Comparison of ENCODE assay signal across 8 mouse cellular contexts in the genomic region with DNA sequence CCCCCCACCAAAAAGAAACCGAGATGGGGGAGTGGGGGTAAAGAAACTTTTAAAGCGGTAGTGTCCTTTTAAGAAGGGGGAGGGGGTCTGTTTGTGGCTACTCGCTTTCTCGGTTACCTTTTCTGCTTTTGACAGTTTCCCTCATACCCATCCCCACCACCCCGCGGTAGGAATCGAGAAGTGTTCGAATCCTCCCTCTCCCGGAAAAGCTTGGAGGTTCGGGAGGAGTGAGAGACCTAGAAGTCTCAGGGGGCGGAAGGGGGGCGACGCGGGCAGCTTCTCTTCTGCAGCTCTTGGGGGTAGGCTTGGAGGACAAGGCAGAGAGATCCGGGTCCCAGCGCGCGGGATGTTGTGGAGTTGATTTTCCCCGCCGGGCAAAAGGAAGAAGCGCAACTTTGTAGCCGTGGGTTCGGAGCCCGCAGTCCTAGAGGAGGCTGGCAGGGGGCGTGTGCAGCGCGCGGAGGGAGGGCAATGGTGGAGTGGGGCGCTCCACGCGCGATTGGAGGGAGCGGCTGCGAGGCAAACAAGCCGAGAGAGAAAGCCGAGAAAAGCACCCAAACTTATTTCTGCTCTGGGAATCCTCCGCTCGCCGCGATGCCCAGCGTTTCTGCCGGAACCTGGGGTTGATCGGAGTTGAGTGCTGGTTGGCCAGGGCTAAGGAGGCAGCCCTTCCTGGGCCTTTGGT. TPM values are rescaled to one million over a fixed set of nuclear protein-coding genes. Genes with fewer than 3 reads are reported as not detected.
DNase-seq lines count a peak whose midpoint lies in the region; ATAC-seq and TF ChIP-seq lines count a peak whose summit lies in the region.

No protein-coding gene starts in this region.

- TF ChIP-seq CTCF in layer of hippocampus, adult 2 months (conservative IDR thresholded peaks at IDR 0.05): peak; percentile 65
- no peak for TF ChIP-seq CTCF in lung, adult 2 months (IDR thresholded peaks at IDR 0.05; ENCODE audit: insufficient read depth, low read length)

- H3K4me3 ChIP-seq in brown adipose tissue, adult 24 weeks (ENCODE audit: insufficient read depth, low read depth, low read length): peak overlapping the region; percentile 86
- peak overlapping the region; percentile 93 for H3K4me3 ChIP-seq in forebrain, embryonic 15.5 days
- H3K4me3 ChIP-seq in layer of hippocampus, adult 2 months: peak overlapping the region; percentile 84
- peak overlapping the region; percentile 69 for H3K4me3 ChIP-seq in lung, adult 2 months (replicated peaks; ENCODE audit: extremely low read depth, low read depth, low read length)

- no peak for TF ChIP-seq POLR2A in lung, adult 2 months (IDR thresholded peaks at IDR 0.05; ENCODE audit: borderline replicate concordance, extremely low read depth, low read depth, low read length)

- DNase-seq in ES-CJ7 (ENCODE audit: low read depth, low spot score): peak; percentile 30
- peak; percentile 41 to 46 for DNase-seq in heart, postnatal 14 days
- DNase-seq in layer of hippocampus, adult 2 months (ENCODE audit: low spot score in 2 of 2): peak in 1 of 2 experiments; percentile 21
- peak; percentile 27 for DNase-seq in lung, adult 2 months
- DNase-seq in retina, postnatal 7 days (ENCODE audit: low read depth, low spot score): peak; percentile 21

- no peaks in the 10 kb centered on the region for H3K27me3 ChIP-seq in forebrain, embryonic 15.5 days

- H3K4me1 ChIP-seq in brown adipose tissue, adult 24 weeks (ENCODE audit: control insufficient read depth, insufficient read depth, insufficient read length, low read length): no peaks in the 10 kb centered on the region
- H3K4me1 ChIP-seq in forebrain, embryonic 15.5 days: peaks cover 23% of the 10 kb centered on the region
- no peaks in the 10 kb centered on the region for H3K4me1 ChIP-seq in lung, adult 2 months (ENCODE audit: control insufficient read depth, insufficient read depth, low read length)

- H3K9ac ChIP-seq in forebrain, embryonic 15.5 days (replicated peaks): peak overlapping the region; percentile 83

- no peaks in the 10 kb centered on the region for H3K9me3 ChIP-seq in forebrain, embryonic 15.5 days

- H3K27ac ChIP-seq in brown adipose tissue, adult 24 weeks (replicated peaks; ENCODE audit: low read depth, low read length): no peak overlapping the region
- H3K27ac ChIP-seq in forebrain, embryonic 15.5 days (replicated peaks): peak overlapping the region; percentile 93; the same call in 1 of the 2 replicates
- H3K27ac ChIP-seq in layer of hippocampus, adult 2 months: peak overlapping the region; percentile 92

- WGBS in forebrain, embryonic 15.5 days: under 1% methylated on average over 43 of the region's 43 CpGs
- under 1% methylated on average over 43 of the region's 43 CpGs for WGBS in lung, adult 2 months

- H3K36me3 ChIP-seq in forebrain, embryonic 15.5 days: no peaks in the 10 kb centered on the region

- ATAC-seq in forebrain, embryonic 15.5 days (replicated peaks): peak; percentile 36
- no peak for ATAC-seq in granulocyte monocyte progenitor cell, adult 5-6 weeks (replicated peaks; ENCODE audit: poor library complexity, severe bottlenecking)

- peak overlapping the region; percentile 80 for H3K4me2 ChIP-seq in forebrain, embryonic 15.5 days (replicated peaks)

- intact Hi-C loops in heart, postnatal 14 days (cut with DNase I): no loop called here

RNA-seq across cellular contexts. Expression of gene Rora, which starts 0.9 kb away (rescaled TPM):
- polyA plus RNA-seq in brown adipose tissue, adult 24 weeks (2012; ENCODE audit: insufficient read depth, insufficient read length, missing spikeins): 6.7 and 10.7 TPM in 2 replicates
- 11.8 and 12.0 TPM in 2 replicates for polyA plus RNA-seq in forebrain, embryonic 15.5 days (2015; fragmentation: Nextera tagmentation; extraction: Ambion mirVana)
- total RNA-seq in heart, postnatal 14 days (2021): 10 to 100 TPM; 23.3 to 32.9 TPM
- total RNA-seq in layer of hippocampus, adult 2 months (2021): 10 to 100 TPM; 32.0 to 35.6 TPM
- polyA plus RNA-seq in lung, adult 2 months (2012; rRNA removed): 15.4 and 17.8 TPM in 2 replicates
- total RNA-seq in granulocyte monocyte progenitor cell, adult 5-6 weeks (2014; fragmentation: Nextera tagmentation): 0.32 and 0.73 TPM in 2 replicates
- 0.15 and 0.34 TPM in 2 replicates for total RNA-seq in granulocyte monocyte progenitor cell, adult 5-6 weeks (2017)

Comparison
In these comparisons a context has a peak if more than half of its experiments do, and no peak if none do; other contexts are left out.
1. RNA of gene Rora, which starts 0.9 kb away (total RNA-seq): 32.0 to 35.6 TPM in layer of hippocampus, adult 2 months and 23.3 to 32.9 TPM in heart, postnatal 14 days; 0.15 to 0.73 TPM in granulocyte monocyte progenitor cell, adult 5-6 weeks; every median in the first group is over 10 times any median in the second.
2. Peak in every context shown above with its lines, with median percentiles within 50 percentile points of each other: H3K4me3 ChIP-seq.